Mouse (Mus musculus) erythroblast, adult 5-6 weeks (primary cell): ENCODE results near the gene Dapk1. TPM values are rescaled to one million over a fixed set of nuclear protein-coding genes. Genes with fewer than 3 reads are reported as not detected.

ENCODE experiments used
- ATAC-seq: replicated peaks from 2 replicates; pipeline ENCODE4 v1.8.0; 2016; ENCODE audit warnings: moderate number of reproducible peaks, mild to moderate bottlenecking, moderate TSS enrichment, inconsistent platforms; ENCODE audit not compliant: poor library complexity, low FRiP score, severe bottlenecking
- total RNA-seq, 2 experiments: library from RNA; stranded (forward) in 1 of 2; stranded (reverse) in 1 of 2; fragments of 150-400 nt in 1 of 2; fragments of 200-764, 138-1000 nt in 1 of 2; gene quantifications; 2 replicates each; pipeline versions ENCODE4 v1.2.3 to v1.2.4; 2015 to 2017; ENCODE audit warnings: low replicate concordance in 2 of 2

Gene Dapk1
- total RNA-seq, 2 experiments from 2014 or later: 2.0 to 2.3 TPM

DNA sequence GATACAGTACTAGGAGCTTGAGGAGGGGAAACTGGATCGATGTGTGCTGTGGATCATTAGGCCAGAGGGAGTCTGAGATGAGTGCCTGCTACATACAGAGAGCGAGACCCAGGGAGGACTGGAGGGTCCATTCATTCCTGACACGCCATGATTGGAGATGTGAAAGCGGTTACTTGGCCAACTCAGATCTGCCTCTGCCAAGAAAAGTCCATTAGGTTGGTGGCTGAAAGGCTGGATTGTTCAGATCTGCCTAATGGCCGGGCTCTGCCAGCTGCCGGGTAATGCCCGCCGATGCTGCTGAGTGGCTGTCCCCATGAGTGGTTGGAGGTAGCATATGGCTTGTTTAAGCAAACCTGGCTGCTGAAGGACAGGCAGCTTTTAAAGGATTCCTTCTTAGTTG lies 12.4 kb downstream of the Dapk1 start:
- ATAC-seq: no peak

DNA sequence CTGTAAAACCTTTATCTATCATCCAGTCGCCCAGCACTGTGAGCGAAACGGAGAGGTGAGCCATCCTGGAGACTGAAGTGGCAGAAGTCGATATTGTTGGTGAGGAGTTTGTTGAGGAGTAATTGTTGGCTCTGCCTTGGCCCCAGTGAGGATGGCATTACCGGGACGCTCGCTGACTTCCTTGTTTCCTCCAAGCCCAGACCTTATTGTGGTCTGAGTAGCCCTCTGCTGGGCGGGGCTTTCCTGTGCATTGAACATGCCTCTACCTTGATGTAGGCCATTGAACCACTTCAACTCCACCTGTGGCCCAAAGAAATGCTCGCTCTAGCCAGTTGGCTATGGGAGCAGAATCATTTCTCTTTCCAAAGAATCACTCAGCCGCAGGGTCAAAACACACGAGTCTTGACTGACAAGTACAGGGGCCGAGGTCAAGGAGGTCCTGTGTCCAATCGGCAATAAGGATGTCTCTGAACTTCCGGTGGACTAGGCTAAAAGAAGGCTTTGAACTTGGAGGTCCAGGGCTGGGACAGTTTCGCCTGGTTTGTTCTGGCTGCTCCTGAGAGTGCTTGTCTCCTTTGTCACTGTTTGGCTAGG lies 13.4 kb downstream of the Dapk1 start:
- no peak for ATAC-seq

GRCm38 (mm10) chr13:60616036-60616435 lies 14.3 kb downstream of the Dapk1 start:
- ATAC-seq: no peak

DNA sequence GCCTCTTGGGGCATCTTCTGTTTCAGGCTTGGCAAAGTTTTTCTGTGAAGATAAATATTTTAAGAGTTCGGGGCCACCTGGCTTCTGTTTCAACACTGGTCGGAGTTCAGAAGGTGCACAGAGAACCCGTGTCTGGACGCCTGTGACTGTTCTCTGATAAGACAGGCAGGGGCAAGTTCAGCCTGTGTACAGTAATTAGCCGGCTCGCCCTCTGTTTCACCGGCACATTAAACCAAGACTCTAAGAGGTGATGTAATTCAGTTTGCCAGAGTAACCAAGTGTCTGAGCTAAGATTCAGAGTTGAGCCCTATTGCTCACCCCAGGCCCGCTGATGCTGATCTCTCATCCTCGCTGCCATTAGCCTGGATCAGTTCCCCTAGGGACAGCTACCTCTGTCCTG lies 16.5 kb downstream of the Dapk1 start:
- ATAC-seq: no peak

DNA sequence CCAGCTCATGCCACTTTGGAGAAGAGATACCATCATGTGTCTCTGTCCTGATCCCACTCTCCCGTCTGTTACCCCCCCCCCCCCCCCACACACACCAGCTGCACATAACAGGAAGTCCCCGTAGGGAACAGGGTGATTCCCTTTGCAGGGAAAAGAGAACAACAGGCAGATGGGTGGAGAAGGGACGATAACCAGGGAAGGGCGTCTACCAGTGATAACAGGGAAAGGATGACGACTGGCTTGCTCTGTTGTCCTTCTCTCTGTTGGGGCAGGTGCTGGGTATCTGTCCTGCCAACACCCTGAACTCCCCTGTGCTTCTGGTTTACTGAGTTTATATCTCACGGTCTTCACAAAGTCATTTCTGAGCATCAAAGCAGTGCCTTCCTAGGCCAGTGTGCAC lies 18.0 kb downstream of the Dapk1 start:
- no peak for ATAC-seq

GRCm38 (mm10) chr13:60621411-60621965 lies 19.7 kb downstream of the Dapk1 start:
- no peak for ATAC-seq

DNA sequence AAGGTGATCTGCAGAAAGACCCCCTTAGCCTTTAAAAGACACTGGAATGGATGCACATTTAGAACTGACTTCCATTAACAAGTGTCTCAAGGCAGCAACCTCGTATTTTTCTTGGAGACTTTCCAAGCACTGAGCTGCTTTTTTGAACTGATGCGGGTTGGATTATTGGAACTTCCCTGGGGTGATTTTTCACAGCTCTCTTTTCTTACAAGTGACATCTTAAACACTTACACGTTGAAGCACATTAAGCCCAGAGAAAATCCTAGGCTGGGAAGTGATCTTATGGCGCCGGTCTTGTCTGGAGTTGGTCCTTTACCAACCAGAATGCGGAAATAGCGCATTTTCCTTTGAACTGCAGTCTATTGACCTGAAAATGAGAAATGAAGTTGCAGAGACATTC lies 23.8 kb downstream of the Dapk1 start:
- ATAC-seq: no peak

DNA sequence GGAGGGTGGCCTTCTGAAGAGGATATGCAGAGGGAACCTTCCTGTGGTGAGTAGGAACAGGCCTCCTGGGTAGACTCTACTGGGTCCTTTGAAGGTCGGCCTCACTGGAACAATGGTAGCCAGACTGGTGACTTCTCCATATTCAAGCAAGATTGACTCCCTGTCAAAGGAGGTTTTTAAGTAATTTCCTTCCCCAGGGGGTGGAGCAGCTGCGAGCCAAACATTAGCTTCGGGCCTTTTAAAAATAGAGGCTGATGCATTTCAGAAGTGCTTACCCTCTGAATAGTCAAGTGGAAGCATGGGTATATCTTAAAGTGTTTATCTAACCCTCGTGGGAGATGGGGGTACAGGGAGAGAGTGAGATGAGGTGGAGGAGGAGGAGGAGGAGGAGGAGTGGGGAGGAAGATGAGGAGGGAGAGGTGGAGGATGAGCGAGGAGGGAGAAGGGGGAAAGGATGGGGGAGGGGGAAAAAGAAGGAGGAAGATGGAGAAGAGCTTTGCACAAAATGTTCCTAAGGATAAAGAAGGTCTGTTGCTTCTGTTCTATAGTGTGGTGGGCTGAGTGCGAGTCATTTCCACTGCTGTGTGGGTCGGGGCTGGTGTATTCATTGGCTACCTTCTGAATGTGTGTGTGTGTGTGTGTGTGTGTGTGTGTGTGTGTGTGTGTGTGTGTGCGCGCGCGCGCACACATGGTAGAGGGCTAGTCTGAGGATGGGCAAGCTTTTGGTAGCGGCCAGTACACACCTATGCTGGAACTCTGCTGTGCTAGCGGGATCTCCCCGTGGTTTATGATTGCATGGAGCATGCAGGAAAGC lies 26.3 kb downstream of the Dapk1 start:
- no peak for ATAC-seq

DNA sequence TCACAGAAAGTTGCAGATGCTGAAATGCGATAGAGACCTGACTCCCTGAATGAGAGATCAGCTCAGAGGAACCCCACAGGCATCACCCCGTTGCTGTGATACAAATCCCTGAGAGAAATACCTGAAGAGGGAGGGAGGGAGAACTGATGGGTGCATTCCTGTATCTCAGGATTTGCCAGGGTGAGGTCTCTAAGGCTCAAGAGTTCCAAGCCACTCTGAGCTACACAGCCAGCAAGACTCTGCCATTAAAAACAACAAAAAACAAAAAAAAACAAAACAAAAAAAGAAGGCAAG lies 26.9 kb downstream of the Dapk1 start:
- no peak for ATAC-seq

DNA sequence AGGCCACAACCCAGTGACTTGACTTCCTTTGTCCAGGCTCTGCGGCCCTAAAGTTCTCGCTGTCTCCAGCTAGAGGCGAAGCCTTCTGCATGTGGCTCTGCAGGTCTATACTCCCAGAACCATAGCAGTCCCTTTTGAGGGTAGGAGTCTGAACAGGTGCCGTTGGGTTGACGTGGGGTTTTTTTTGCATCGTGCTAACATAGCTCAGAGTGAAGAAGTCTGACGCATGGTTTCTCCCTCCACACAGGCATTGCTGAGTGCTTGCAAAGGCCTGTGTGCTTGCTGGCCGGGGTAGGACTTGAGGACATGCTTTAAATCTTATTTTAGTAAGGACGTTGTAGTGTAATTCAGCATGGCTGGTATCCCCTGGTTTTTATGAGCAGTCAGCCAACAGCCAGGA lies 27.7 kb downstream of the Dapk1 start:
- no peak for ATAC-seq

DNA sequence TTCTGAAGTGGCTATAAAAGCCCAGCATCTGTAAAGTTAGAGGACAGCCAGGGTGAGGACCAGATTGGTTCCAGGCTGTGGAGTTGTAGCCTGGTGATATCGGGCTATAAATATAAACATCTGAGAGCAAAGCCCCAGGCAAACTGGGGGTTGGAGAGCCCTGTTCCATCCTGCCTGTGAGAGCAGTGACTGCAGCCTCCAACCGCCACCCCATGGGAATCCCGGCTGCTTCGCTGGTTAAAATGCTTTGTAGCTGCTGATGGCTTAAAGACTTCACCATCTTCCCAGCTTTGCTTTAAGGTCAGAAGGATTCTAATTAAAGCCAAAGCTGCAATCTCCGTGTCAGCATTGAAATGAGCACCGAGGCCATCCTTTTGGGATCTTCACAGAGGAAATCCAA lies 32.2 kb downstream of the Dapk1 start:
- no peak for ATAC-seq

DNA sequence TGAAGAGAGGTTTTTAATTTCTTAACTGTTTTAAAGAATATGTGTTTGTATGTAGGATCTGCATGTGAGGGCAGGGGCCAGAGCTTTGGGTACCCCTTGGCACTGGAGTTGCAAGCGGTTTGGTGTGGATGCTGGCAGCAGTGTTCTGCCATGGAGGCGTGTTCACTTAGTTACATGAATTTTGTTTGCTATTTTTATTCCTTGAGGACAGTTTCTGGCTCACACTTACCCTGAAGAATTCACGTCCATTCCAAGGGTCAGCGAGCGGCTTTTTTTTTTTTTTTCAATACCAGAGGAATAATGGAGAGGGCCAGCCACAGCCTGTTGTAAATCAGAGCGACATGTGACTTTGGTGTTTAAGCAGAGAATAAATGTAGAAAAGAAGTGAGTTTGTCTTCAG lies 33.9 kb downstream of the Dapk1 start:
- no peak for ATAC-seq

- no peak for ATAC-seq
Observed at GRCm38 (mm10) chr13:60639482-60640055, 37.8 kb downstream of the Dapk1 start.

- ATAC-seq: no peak
Observed at GRCm38 (mm10) chr13:60640420-60640819, 38.7 kb downstream of the Dapk1 start.

DNA sequence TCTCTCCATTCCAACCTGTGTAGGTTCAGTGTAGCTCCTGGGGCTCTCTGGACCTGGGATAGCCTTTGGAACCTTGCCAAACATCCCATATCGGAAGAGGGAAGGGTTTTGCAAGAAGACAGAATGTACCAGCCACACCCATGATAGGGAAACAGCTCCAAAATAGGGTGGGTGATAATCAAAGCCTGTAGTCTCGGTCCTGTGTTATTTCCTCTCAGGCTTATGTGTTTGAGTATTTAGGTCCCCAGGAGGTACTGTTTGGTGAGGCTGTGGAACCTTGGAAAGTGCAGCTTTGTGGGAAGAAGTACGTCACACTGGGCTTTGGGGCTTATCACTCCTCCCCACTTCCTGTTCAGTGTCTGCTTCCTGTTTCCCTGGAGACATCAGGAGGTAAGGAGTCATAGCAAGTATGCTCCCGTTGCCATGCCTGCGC lies 42.7 kb downstream of the Dapk1 start:
- no peak for ATAC-seq

DNA sequence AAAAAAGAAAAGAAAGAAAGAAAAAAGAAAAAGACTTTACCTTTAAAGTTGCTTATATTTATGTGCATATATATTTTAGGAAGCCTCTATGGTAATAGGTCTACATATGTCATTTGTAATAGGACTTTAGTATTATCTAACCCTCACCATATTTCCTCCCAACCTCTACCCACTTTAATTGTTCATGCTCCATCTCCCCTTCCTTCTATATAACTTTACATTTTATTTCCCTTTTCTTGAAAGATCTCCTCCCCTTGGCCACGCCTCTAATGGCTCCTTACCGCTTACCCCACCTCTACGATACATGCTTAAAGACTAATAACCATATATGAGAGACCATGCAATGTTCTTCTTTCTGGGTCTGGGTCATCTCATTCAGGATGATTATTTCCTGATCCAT lies 45.0 kb downstream of the Dapk1 start:
- no peak for ATAC-seq

GRCm38 (mm10) chr13:60648350-60648749 lies 46.6 kb downstream of the Dapk1 start:
- ATAC-seq: no peak

- no peak for ATAC-seq
Observed at GRCm38 (mm10) chr13:60650000-60650399, 48.3 kb downstream of the Dapk1 start.

DNA sequence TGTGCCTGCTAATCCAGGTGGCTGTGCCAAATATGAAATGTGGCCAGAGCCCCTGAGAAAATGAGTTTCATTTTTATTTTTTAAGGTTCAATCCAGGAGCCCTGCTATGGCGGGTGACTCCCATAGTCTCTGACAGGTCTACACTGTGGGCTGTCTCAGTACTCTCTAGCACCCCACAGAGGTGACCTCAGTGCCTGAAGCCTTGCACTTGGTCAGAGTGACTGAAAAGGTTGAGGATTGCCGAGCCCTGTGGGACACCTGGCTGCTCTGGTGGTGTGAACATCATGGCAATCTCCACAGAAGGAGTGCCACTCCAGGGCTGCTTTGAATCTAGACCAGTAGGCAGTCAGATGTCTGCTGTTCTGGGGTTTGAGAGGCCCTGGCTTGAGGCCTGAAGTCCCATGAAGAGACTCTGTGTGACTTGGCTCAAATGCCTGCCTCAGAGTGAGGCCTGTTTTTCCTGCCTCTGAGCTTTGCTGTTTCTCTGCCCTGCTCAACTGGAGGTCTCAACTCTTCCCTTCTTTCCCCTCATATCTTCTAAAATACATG lies 52.3 kb downstream of the Dapk1 start:
- ATAC-seq: no peak

DNA sequence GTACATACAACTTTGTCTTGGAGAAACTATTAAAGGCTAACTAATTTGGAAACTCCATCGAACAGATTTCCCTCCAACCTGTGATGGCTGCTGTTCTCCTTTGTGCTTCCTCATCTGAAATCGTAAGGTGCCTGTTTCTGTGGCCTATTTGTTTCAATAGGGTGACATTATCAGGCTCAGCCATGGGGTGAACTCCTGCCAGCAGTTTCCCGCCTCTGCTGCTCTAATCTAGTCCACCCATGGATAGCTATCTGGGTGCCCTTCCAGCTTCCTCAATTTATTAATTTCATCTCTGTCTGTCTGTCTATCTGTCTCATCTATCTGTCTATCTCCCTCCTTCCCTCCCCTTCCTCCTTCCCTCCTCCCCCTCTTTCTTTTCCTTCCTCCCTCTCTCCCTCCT lies 53.5 kb downstream of the Dapk1 start:
- no peak for ATAC-seq

GRCm38 (mm10) chr13:60659600-60659999 lies 57.9 kb downstream of the Dapk1 start:
- no peak for ATAC-seq
